Mouse (Mus musculus) megakaryocyte, adult 5-6 weeks (primary cell): ENCODE measurements around the gene Msmb. TPM values are rescaled to one million over a fixed set of nuclear protein-coding genes. Genes with fewer than 3 reads are reported as not detected.

Experiments
- ATAC-seq: 2 replicates; pipeline ENCODE4 v1.8.0; 2016; ENCODE audit warnings: mild to moderate bottlenecking, inconsistent platforms; ENCODE audit not compliant: poor library complexity, severe bottlenecking
- total RNA-seq, 2 experiments: library from RNA; stranded (forward) in 1 of 2; stranded (reverse) in 1 of 2; fragments of 153-499, 151-499 nt in 1 of 2; fragments of 221-1000, 200-1000 nt in 1 of 2; gene quantifications; 2 replicates each; pipeline versions ENCODE4 v1.2.3 to v1.2.4; 2015 to 2017

The Msmb gene
- total RNA-seq, 2 experiments from 2014 or later = not detected

DNA sequence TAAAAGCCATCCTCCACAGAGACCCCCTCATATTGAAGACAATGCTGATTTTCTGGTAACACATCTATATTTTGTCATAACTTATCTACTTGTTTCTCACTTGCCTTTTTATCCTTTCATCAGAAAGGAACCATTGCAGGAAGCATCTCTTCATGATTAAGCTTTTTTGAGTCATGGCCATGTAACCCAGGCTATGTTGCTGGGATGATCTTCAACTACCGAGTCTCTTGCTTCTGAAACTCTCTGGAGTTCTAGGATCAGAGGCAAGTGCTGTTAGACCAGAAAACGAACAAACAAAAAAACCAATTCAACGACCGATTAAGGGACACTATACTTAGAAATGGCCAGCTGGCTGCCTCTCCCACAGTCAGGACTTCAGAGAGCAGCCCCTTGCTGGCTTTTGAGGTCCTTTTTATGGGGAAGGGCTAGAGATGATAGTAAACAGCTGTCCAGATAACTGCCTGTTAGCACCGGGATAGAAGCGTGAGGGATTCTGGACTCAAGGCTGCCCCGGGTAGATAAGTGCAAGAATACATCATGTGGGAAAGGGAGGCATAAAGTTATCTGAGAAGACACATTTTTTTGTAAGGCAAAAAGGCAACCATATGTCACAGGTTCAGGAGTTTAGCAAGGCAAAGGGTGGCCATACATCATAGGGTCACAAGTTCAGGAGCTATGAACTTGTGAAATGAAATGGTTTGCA, 4.1 kb downstream of the Msmb start:
- ATAC-seq = 0 out of 2 replicates have a peak, but pooled peaks have one; percentile 38

DNA sequence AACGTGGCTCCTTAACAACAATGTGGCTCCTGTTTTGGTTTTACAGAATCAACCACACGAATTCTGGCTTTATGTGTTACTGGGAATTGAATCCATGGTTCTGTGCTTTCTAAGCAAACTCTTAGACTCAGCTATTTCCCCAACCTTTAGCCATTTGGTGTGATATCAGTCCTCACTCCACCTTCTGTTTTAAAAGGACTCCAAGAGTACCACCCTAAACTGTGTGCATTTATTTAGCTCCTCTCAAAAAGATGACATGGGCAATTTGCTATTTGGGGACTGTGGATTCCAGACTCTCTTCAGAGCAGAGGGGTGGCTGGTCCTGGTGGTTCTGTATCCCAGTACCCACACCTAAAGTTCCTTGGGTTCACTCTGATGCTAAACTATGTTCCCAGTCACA, 4.8 kb downstream of the Msmb start:
- ATAC-seq = no peak

- ATAC-seq = no peak
These were observed 9.0 kb downstream of the Msmb start for GRCm38 (mm10) chr14:32150872-32151271.

GRCm38 (mm10) chr14:32152243-32152965, 10.6 kb downstream of the Msmb start:
- peak; percentile 67 for ATAC-seq

DNA sequence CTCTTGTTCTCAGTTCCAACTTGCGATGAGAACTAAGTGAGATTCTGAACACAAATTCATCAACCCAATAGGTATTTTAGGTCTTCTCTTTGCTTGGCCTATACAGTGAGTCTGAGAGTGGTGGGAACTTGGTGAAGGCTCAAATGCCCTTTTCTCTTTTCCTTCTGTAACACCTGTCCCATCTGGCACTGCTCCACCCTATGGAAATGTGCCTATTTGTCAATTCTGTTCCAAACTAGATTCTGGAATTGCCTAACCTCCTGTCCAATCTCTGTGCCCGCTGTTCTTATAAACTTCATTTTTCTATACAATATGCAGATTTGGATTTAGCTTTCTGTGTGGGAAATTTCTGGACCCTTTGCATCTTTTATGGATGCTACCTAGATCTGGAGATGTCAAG, 11.3 kb downstream of the Msmb start:
- no peak for ATAC-seq

- ATAC-seq = peak; percentile 38
These were observed 12.9 kb downstream of the Msmb start for GRCm38 (mm10) chr14:32154758-32155157.

- ATAC-seq = peak; percentile 37
These were observed 17.4 kb downstream of the Msmb start for GRCm38 (mm10) chr14:32159150-32159670.

DNA sequence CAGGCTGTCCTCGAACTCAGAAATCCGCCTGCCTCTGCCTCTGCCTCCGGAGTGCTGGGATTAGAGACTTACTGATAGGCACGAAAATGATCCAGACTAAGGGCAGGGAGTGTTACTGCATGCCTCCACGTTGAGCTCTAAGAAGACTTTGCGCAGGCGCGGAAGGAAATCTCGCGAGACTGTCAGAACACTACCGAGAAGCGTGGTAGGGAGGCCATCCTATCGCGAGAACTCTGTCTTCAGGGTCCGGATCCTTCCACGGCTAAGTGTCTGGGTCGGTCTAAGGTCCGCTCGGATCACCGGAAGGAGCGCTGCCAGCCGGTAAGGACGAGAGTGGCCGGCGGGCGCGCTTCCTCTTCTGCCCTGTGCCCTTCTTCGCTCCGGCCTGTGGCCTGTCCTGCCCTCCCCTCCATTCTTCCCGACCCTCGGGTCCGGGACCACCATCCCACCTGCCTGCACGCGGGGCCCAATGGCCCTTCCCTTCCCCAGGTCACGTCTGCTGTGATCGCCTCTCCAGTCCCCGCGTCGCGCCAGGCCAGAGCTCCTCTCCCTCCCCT, 17.9 kb downstream of the Msmb start, which contains the start of gene Ncoa4:
Ncoa4 (plus strand) TSS at position 176 of the 557 bp plus-strand sequence.
- peak; percentile 95 for ATAC-seq

GRCm38 (mm10) chr14:32160563-32160962, 18.7 kb downstream of the Msmb start:
- ATAC-seq = no peak

DNA sequence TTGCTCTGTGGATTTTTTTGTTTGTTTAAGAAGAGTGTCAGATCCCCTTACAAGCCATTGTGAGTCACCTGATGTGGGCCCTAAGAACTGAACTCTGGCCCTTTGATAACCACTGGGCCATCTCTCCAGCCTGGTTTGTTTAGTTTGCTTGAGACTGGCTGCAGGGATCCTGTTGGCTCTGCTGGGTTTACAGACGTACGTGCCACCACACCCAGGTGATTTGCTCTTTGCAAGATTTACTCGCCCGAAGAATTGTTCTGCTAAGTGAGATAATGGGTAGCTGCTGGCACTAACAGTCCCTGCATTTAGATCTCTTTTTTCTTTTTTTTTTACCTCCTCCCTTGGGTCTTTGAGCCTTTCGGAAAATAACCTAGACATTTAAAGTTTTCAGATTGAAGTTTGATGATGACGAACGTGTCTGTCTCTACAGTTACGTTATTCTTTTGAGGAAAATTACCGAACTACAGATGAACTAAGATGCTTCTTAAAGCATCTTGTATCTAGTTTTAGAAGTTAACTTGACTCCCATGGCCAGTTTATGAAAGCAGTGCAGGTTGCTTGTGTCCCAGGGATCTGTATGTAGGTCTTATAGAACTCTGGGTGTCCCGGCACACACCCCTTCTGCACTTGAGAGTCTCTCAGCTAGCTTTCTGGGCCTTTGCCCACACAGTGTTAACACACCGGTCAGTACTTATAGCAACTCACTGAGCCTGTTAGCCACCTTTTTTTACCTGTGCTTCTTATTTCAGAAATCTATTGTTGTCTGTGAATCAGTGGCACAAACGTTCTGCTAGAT, 19.5 kb downstream of the Msmb start:
- no peak for ATAC-seq

- ATAC-seq = no peak
These were observed 20.4 kb downstream of the Msmb start for GRCm38 (mm10) chr14:32162231-32162630.

DNA sequence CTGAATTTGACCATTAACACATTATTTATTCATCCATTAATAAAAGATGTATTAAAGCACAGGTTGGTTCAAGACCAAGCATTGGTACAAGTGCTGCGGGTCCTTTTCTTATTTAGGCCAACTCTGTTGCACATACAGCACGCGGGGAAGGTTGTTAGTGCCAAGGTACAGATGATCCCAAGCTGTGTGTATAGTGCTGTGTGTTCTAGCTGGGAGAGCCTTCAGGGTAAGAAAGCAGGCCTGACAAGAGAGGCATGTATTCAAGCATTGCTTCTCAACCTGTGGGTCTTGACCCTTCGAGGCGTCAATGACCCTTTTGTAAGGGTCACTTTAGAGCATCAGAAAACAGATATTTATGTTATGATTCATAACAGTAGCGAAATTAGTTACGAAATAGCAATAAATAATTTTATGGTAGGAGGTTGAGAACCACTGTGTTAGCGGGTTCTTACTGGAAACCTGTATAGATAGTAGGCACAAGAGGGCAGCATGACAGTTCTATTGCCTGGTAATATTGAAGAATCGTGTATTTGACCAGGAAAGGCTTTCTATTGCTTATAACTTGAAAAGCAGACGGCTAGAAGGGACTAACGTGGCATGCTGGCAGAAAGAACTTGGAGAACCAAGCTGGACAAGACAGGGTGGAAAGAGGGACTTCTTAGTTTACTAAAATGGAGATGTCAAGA, 21.5 kb downstream of the Msmb start:
- ATAC-seq = no peak

GRCm38 (mm10) chr14:32164173-32165051, 22.6 kb downstream of the Msmb start:
- ATAC-seq = no peak

GRCm38 (mm10) chr14:32165278-32166061, 23.6 kb downstream of the Msmb start:
- peak; percentile 90 for ATAC-seq

GRCm38 (mm10) chr14:32166062-32166441, 24.2 kb downstream of the Msmb start:
- no peak for ATAC-seq

- ATAC-seq = no peak
These were observed 25.0 kb downstream of the Msmb start for GRCm38 (mm10) chr14:32166840-32167239.

DNA sequence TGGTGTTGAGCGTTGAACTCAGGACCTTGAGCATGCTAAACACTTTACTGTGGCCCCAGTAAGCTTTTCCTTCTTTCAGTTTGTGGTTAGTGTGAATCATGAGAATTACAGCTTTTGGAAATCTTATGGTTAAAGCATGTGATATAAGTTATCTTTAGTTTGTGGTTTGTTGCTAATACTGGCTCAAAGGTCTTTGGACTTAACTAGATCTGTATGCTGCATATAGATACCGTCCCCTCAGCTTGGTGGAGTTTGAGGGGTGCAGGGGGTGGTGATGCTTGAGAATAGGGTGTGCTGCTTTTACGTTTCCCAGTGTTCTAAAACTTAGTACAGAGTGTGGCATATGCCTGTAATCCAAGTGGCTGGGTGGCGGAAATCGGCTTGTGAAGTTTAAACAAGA, 25.5 kb downstream of the Msmb start:
- ATAC-seq = no peak

GRCm38 (mm10) chr14:32168653-32169231, 26.9 kb downstream of the Msmb start:
- no peak for ATAC-seq
